Mouse (Mus musculus) MEL (cell line): ENCODE measurements around the gene Homer1. TPM values are rescaled to one million over a fixed set of nuclear protein-coding genes. Genes with fewer than 3 reads are reported as not detected.

Experiments
- DNase-seq: peaks from one replicate; pipeline ENCODE4 v3.0.0; 2011; ENCODE audit warnings: low read depth, low spot score
- H3K27ac ChIP-seq: 2 replicates; pipeline ENCODE4 v1.5.1; 2012; ENCODE audit warnings: low read depth, mild to moderate bottlenecking, control low read depth, low read length, moderate library complexity; ENCODE audit not compliant: control insufficient read depth
- H3K27me3 ChIP-seq, 2 experiments: fragments of 150-350 bp in 1 of 2; sonication (generic) in 1 of 2; 2 replicates each; pipeline ENCODE4 v1.6.1; 2012; ENCODE audit warnings: low read length in 2 of 2, mild to moderate bottlenecking in 2 of 2, improper control_type of control experiment in 1 of 2, moderate library complexity in 1 of 2; ENCODE audit not compliant: insufficient read depth in 2 of 2, control insufficient read depth in 1 of 2
- H3K36me3 ChIP-seq, 2 experiments: 2 replicates each; pipeline ENCODE4 v1.6.1; 2012 to 2014; ENCODE audit warnings: low read length in 2 of 2, improper control_type of control experiment in 1 of 2, inconsistent platforms in 1 of 2, mild to moderate bottlenecking in 1 of 2; ENCODE audit not compliant: insufficient read depth in 2 of 2, control insufficient read depth in 1 of 2
- H3K4me1 ChIP-seq, 2 experiments: fragments of 150-350 bp in 1 of 2; sonication (generic) in 1 of 2; 2 replicates each; pipeline ENCODE4 v1.6.1; 2012; ENCODE audit warnings: low read length in 2 of 2, improper control_type of control experiment in 1 of 2, mild to moderate bottlenecking in 1 of 2; ENCODE audit not compliant: insufficient read depth in 2 of 2, control insufficient read depth in 1 of 2
- H3K4me3 ChIP-seq, 2 experiments: fragments of 150-350 bp in 1 of 2; sonication (generic) in 1 of 2; 2 replicates each; pipeline ENCODE4 v1.5.1; 2012; ENCODE audit warnings: low read depth in 2 of 2, low read length in 2 of 2, mild to moderate bottlenecking in 2 of 2, moderate library complexity in 2 of 2, control low read depth in 1 of 2, improper control_type of control experiment in 1 of 2; ENCODE audit not compliant: control insufficient read depth in 1 of 2, insufficient read depth in 1 of 2
- H3K79me2 ChIP-seq: 2 replicates; pipeline ENCODE4 v1.6.1; 2012; ENCODE audit warnings: mild to moderate bottlenecking, low read length, moderate library complexity; ENCODE audit not compliant: control insufficient read depth, poor library complexity, insufficient read depth
- H3K9ac ChIP-seq: 2 replicates; pipeline ENCODE4 v1.6.1; 2012; ENCODE audit warnings: low read depth, mild to moderate bottlenecking, control low read depth, low read length, moderate library complexity; ENCODE audit not compliant: control insufficient read depth, poor library complexity, severe bottlenecking
- H3K9me3 ChIP-seq: fragments of 150-350 bp; sonication (generic); replicated peaks from 2 replicates; pipeline ENCODE4 v1.6.1; 2012; ENCODE audit warnings: mild to moderate bottlenecking, low read length, improper control_type of control experiment, moderate library complexity; ENCODE audit not compliant: insufficient read depth
- BHLHE40 ChIP-seq: IDR thresholded peaks from 2 replicates; pipeline ENCODE4 v1.6.1; 2012; ENCODE audit warnings: low read depth, mild to moderate bottlenecking, inconsistent platforms, low read length, improper control_type of control experiment, borderline replicate concordance
- CHD1 ChIP-seq: IDR thresholded peaks from 2 replicates; pipeline ENCODE4 v1.6.1; 2012; ENCODE audit warnings: low read depth, mild to moderate bottlenecking, inconsistent platforms, low read length, improper control_type of control experiment
- CHD2 ChIP-seq: IDR thresholded peaks from 2 replicates; pipeline ENCODE4 v1.6.1; 2011; ENCODE audit warnings: low read length, improper control_type of control experiment
- CTCF ChIP-seq, 3 experiments: IDR thresholded peaks in 2 of 3; conservative IDR thresholded peaks in 1 of 3; 2 replicates each; pipeline ENCODE4 v1.5.1; 2011 to 2012; ENCODE audit warnings: low read length in 3 of 3, low read depth in 2 of 3, mild to moderate bottlenecking in 2 of 3, improper control_type of control experiment in 1 of 3, inconsistent platforms in 1 of 3, mixed read lengths in 1 of 3, moderate library complexity in 1 of 3; ENCODE audit not compliant: control insufficient read depth in 1 of 3, insufficient read depth in 1 of 3, poor library complexity in 1 of 3, severe bottlenecking in 1 of 3
- E2F4 ChIP-seq: IDR thresholded peaks from 2 replicates; pipeline ENCODE4 v1.6.1; 2011; ENCODE audit warnings: low read depth, low read length, improper control_type of control experiment, borderline replicate concordance
- ELF1 ChIP-seq: IDR thresholded peaks from 2 replicates; pipeline ENCODE4 v1.6.1; 2014; ENCODE audit warnings: low read depth, mild to moderate bottlenecking, inconsistent platforms, low read length, improper control_type of control experiment, moderate library complexity
- EP300 ChIP-seq, 2 experiments: IDR thresholded peaks; 2 replicates each; pipeline ENCODE4 v1.6.1; 2011; ENCODE audit warnings: improper control_type of control experiment in 2 of 2, low read length in 2 of 2, low read depth in 1 of 2, mild to moderate bottlenecking in 1 of 2
- ETS1 ChIP-seq: IDR thresholded peaks from 2 replicates; pipeline ENCODE4 v1.6.1; 2012; ENCODE audit warnings: low read depth, mild to moderate bottlenecking, inconsistent platforms, low read length, improper control_type of control experiment, moderate library complexity
- GATA1 ChIP-seq: IDR thresholded peaks from 2 replicates; pipeline ENCODE4 v1.6.1; 2011; ENCODE audit warnings: low read depth, low read length, improper control_type of control experiment
- HCFC1 ChIP-seq: IDR thresholded peaks from 2 replicates; pipeline ENCODE4 v1.6.1; 2012; ENCODE audit warnings: low read depth, mild to moderate bottlenecking, inconsistent platforms, low read length, improper control_type of control experiment, moderate library complexity
- JUND ChIP-seq: IDR thresholded peaks from 2 replicates; pipeline ENCODE4 v1.6.1; 2011; ENCODE audit warnings: low read depth, mild to moderate bottlenecking, improper control_type of control experiment, low read length
- KAT2A ChIP-seq: conservative IDR thresholded peaks from 2 replicates; pipeline ENCODE4 v1.6.1; 2012; ENCODE audit warnings: low read depth, low read length, improper control_type of control experiment, inconsistent platforms
- MAFK ChIP-seq: IDR thresholded peaks from 2 replicates; pipeline ENCODE4 v1.6.1; 2011; ENCODE audit warnings: low read depth, mild to moderate bottlenecking, low read length, improper control_type of control experiment, borderline replicate concordance
- MAX ChIP-seq: IDR thresholded peaks from 2 replicates; pipeline ENCODE4 v1.6.1; 2011; ENCODE audit warnings: low read length, improper control_type of control experiment
- MEF2A ChIP-seq: IDR thresholded peaks from 2 replicates; pipeline ENCODE4 v1.6.1; 2014; ENCODE audit warnings: low read depth, mild to moderate bottlenecking, inconsistent platforms, low read length, improper control_type of control experiment; ENCODE audit not compliant: poor library complexity, insufficient replicate concordance, severe bottlenecking; ENCODE audit errors: extremely low read depth
- MXI1 ChIP-seq: IDR thresholded peaks from 2 replicates; pipeline ENCODE4 v1.6.1; 2011; ENCODE audit warnings: mild to moderate bottlenecking, low read depth, low read length, improper control_type of control experiment
- MYC ChIP-seq: IDR thresholded peaks from 2 replicates; pipeline ENCODE4 v1.6.1; 2011; ENCODE audit warnings: low read depth, mild to moderate bottlenecking, low read length, improper control_type of control experiment, moderate library complexity
- NELFE ChIP-seq: IDR thresholded peaks from 2 replicates; pipeline ENCODE4 v1.6.1; 2011; ENCODE audit warnings: low read depth, low read length, improper control_type of control experiment
- NRF1 ChIP-seq: IDR thresholded peaks from 2 replicates; pipeline ENCODE4 v1.6.1; 2014; ENCODE audit warnings: low read depth, mild to moderate bottlenecking, inconsistent platforms, low read length, improper control_type of control experiment, moderate library complexity; ENCODE audit not compliant: poor library complexity, insufficient read depth, severe bottlenecking
- RAD21 ChIP-seq: IDR thresholded peaks from 2 replicates; pipeline ENCODE4 v1.6.1; 2011; ENCODE audit warnings: mild to moderate bottlenecking, low read depth, low read length, improper control_type of control experiment
- RCOR1 ChIP-seq: IDR thresholded peaks from 2 replicates; pipeline ENCODE4 v1.6.1; 2012; ENCODE audit warnings: low read depth, mild to moderate bottlenecking, inconsistent platforms, low read length, improper control_type of control experiment
- SIN3A ChIP-seq: IDR thresholded peaks from 2 replicates; pipeline ENCODE4 v1.6.1; 2012; ENCODE audit warnings: low read length, improper control_type of control experiment, inconsistent platforms
- TAL1 ChIP-seq: IDR thresholded peaks from 2 replicates; pipeline ENCODE4 v1.6.1; 2012; ENCODE audit warnings: mild to moderate bottlenecking, inconsistent platforms, low read length, moderate library complexity, mixed read lengths
- TCF12 ChIP-seq: IDR thresholded peaks from 2 replicates; pipeline ENCODE4 v1.6.1; 2014; ENCODE audit warnings: low read depth, mild to moderate bottlenecking, inconsistent platforms, low read length, improper control_type of control experiment, moderate library complexity
- UBTF ChIP-seq: IDR thresholded peaks from 2 replicates; pipeline ENCODE4 v1.6.1; 2012; ENCODE audit warnings: low read depth, mild to moderate bottlenecking, inconsistent platforms, low read length, improper control_type of control experiment, moderate library complexity, borderline replicate concordance; ENCODE audit not compliant: insufficient read depth
- USF1 ChIP-seq: IDR thresholded peaks from 2 replicates; pipeline ENCODE4 v1.6.1; 2014; ENCODE audit warnings: low read depth, mild to moderate bottlenecking, inconsistent platforms, low read length, improper control_type of control experiment, moderate library complexity
- USF2 ChIP-seq, 2 experiments: IDR thresholded peaks; 2 replicates each; pipeline ENCODE4 v1.6.1; 2011 to 2012; ENCODE audit warnings: improper control_type of control experiment in 2 of 2, low read length in 2 of 2, borderline replicate concordance in 1 of 2, inconsistent platforms in 1 of 2, low read depth in 1 of 2, mild to moderate bottlenecking in 1 of 2; ENCODE audit not compliant: insufficient read depth in 1 of 2
- ZC3H11A ChIP-seq: IDR thresholded peaks from 2 replicates; pipeline ENCODE4 v1.6.1; 2012; ENCODE audit warnings: low read depth, mild to moderate bottlenecking, inconsistent platforms, low read length, improper control_type of control experiment
- ZMIZ1 ChIP-seq: IDR thresholded peaks from 2 replicates; pipeline ENCODE4 v1.6.1; 2012; ENCODE audit warnings: low read depth, mild to moderate bottlenecking, inconsistent platforms, low read length, improper control_type of control experiment, moderate library complexity
- ZNF384 ChIP-seq: IDR thresholded peaks from 2 replicates; pipeline ENCODE4 v1.6.1; 2012; ENCODE audit warnings: low read depth, mild to moderate bottlenecking, inconsistent platforms, low read length, improper control_type of control experiment
- polyA plus RNA-seq, 2 experiments: library from polyadenylated mRNA; stranded (reverse) in 1 of 2; unstranded in 1 of 2; fragments of >175 nt in 1 of 2; fragments of >200 nt in 1 of 2; gene quantifications; 2 replicates each; pipeline versions ENCODE4 v1.2.1 to v1.2.4; 2012; ENCODE audit warnings: low replicate concordance in 2 of 2, low read depth in 1 of 2; ENCODE audit not compliant: insufficient read length in 2 of 2, insufficient read depth in 1 of 2, missing spikeins in 1 of 2
- total RNA-seq: library from RNA; depleted of rRNA; stranded (reverse); fragments of 300-350 nt; gene quantifications from 2 replicates; pipeline ENCODE4 v1.2.3, GENCODE M21; 2012

The Homer1 gene
- total and polyA plus RNA-seq, 3 experiments, result 19.5 to 20.6 TPM; not detected in 1

GRCm38 (mm10) chr13:93378493-93378892 is 79.1 kb downstream of the Homer1 start:
- TF ChIP-seq TCF12 (peak; percentile 78), NRF1 (no peak), ZMIZ1 (no peak), GATA1 (peak; percentile 74), TAL1 (peak; percentile 37), ELF1 (peak; percentile 35; the same call in 1 of the 2 replicates), ZNF384 (no peak), JUND (no peak), EP300 (IDR thresholded peaks at IDR 0.05; ENCODE audit: low read depth in 1 of 2, low read length in 2 of 2) (peak; percentile 86 to 88), MAX (no peak), MYC (no peak; the same call in 1 of the 2 replicates), CHD1 (no peak), KAT2A (no peak), RAD21 (no peak), CTCF (IDR thresholded peaks at IDR 0.05 in 2 of 3, conservative IDR thresholded peaks at IDR 0.05 in 1 of 3; ENCODE audit: control insufficient read depth in 1 of 3, insufficient read depth in 1 of 3, low read depth in 2 of 3, low read length in 3 of 3, poor library complexity in 1 of 3, severe bottlenecking in 1 of 3) (no peak), SIN3A (peak; percentile 60), USF1 (no peak), ZC3H11A (no peak), MAFK (no peak), USF2 (IDR thresholded peaks at IDR 0.05; ENCODE audit: borderline replicate concordance in 1 of 2, insufficient read depth in 1 of 2, low read depth in 1 of 2, low read length in 2 of 2) (no peak), HCFC1 (no peak), RCOR1 (peak; percentile 56; the same call in 1 of the 2 replicates), MEF2A (no peak), MXI1 (peak; percentile 57; the same call in 1 of the 2 replicates), BHLHE40 (no peak; the same call in 1 of the 2 replicates), NELFE (no peak), ETS1 (peak; percentile 79), CHD2 (no peak), E2F4 (no peak), UBTF (no peak)
- peaks cover 30 to 32% of the 10 kb centered on the region in 2 experiments for H3K4me1 ChIP-seq
- H3K36me3 ChIP-seq, result peaks cover 0 to 50% of the 10 kb centered on the region in 2 experiments; a peak in 2 of 4 replicates
- peak; percentile 78 for DNase-seq
- peak overlapping the region; percentile 93 for H3K27ac ChIP-seq
- peak overlapping the region in 1 of 2 experiments; percentile 47; a peak in 3 of 4 replicates for H3K4me3 ChIP-seq
- peak overlapping the region; percentile 30; the same call in 1 of the 2 replicates for H3K9ac ChIP-seq
- H3K9me3 ChIP-seq, result no peaks in the 10 kb centered on the region
- no peaks in the 10 kb centered on the region for H3K27me3 ChIP-seq
- no peaks in the 10 kb centered on the region; the same call in 1 of the 2 replicates for H3K79me2 ChIP-seq
